Mouse (Mus musculus) embryo, embryonic 11.5 days (tissue): ENCODE measurements around the gene Morc3.
A peak's percentile ranks its signal among the peaks of the same experiment; 100 is the strongest.

ENCODE experiments used
- DNase-seq: peaks from one replicate; pipeline ENCODE4 v3.0.0-alpha.2; 2012; ENCODE audit warnings: low read depth, low spot score

Morc3 gene

GRCm38 (mm10) chr16:93883423-93884085, 51.6 kb downstream of the Morc3 start, which contains the start of gene Chaf1b:
Gene Chaf1b, plus strand, starts transcription at chr16:93883901.
- peak; percentile 95 for DNase-seq

- DNase-seq = peak; percentile 17
Measured at GRCm38 (mm10) chr16:93884086-93884721, 52.3 kb downstream of the Morc3 start.

- DNase-seq = no peak
Measured at GRCm38 (mm10) chr16:93884722-93885113, 52.8 kb downstream of the Morc3 start.

GRCm38 (mm10) chr16:93888481-93888880, 56.6 kb downstream of the Morc3 start:
- DNase-seq = no peak

- DNase-seq = no peak
Measured at GRCm38 (mm10) chr16:93890948-93891604, 59.2 kb downstream of the Morc3 start.

- no peak for DNase-seq
Measured at GRCm38 (mm10) chr16:93893285-93893684, 61.4 kb downstream of the Morc3 start.

- no peak for DNase-seq
Measured at GRCm38 (mm10) chr16:93903027-93903426, 71.1 kb downstream of the Morc3 start.

- peak; percentile 36 for DNase-seq
Measured at GRCm38 (mm10) chr16:93906156-93907014, 74.5 kb downstream of the Morc3 start.

- DNase-seq = no peak
Measured at GRCm38 (mm10) chr16:93907761-93908160, 75.8 kb downstream of the Morc3 start.

GRCm38 (mm10) chr16:93908196-93908595, 76.3 kb downstream of the Morc3 start:
- no peak for DNase-seq

- no peak for DNase-seq
Measured at GRCm38 (mm10) chr16:93909936-93910335, 78.0 kb downstream of the Morc3 start.

GRCm38 (mm10) chr16:93910735-93911665, 79.1 kb downstream of the Morc3 start:
- no peak for DNase-seq

GRCm38 (mm10) chr16:93912158-93912557, 80.2 kb downstream of the Morc3 start:
- no peak for DNase-seq

GRCm38 (mm10) chr16:93912808-93913207, 80.9 kb downstream of the Morc3 start:
- DNase-seq = no peak

- DNase-seq = no peak
Measured at GRCm38 (mm10) chr16:93913881-93914576, 82.1 kb downstream of the Morc3 start.

- no peak for DNase-seq
Measured at GRCm38 (mm10) chr16:93915338-93915849, 83.5 kb downstream of the Morc3 start.

- peak; percentile 77 for DNase-seq
Measured at GRCm38 (mm10) chr16:93917712-93918678, 86.1 kb downstream of the Morc3 start.

- DNase-seq = no peak
Measured at GRCm38 (mm10) chr16:93918679-93919060, 86.7 kb downstream of the Morc3 start.

- no peak for DNase-seq
Measured at GRCm38 (mm10) chr16:93919189-93919588, 87.3 kb downstream of the Morc3 start.
